Mouse (Mus musculus): ENCODE measurements at regions not wholly inside any gene's neighbourhood (a gene's known extent, or its start where the extent isn't known, plus 50 kb on each side); places are given as distances from the start of the nearest gene placed in this dataset.
A peak's percentile ranks its signal among the peaks of the same experiment; 100 is the strongest.

DNA sequence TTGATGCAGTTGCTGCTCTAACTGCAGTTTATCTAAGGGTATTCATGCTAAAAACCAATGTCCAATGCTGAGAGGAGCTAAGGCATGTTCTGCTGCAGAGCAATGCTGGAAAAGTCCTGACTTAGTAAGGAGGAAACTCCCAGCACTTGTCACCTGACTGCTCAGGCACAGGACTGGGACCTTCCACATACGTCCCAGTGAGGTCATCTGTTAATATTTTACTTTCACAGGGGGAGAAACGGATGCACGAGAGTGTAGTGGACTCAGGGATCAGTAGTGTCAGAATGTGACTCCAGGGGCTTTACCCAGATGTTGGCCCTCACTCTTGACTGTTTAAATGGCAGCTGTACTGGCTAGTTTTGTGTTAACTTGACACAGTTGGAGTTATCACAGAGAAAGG is 231.5 kb upstream of the Eef2kmt start:
- Histone ChIP-seq H3K27me3 (ENCODE audit: control insufficient read depth, insufficient read depth, low read length) (no peaks in the 10 kb centered on the region), H3K4me1 (ENCODE audit: control insufficient read depth, insufficient read depth, low read length) (no peaks in the 10 kb centered on the region), H3K4me3 (replicated peaks; ENCODE audit: low read depth, low read length) (no peak overlapping the region), H3K36me3 (ENCODE audit: control insufficient read depth, insufficient read depth, low read length) (no peaks in the 10 kb centered on the region), H3K9me3 (ENCODE audit: control insufficient read depth, low read length) (no peaks in the 10 kb centered on the region; the same call in 1 of the 2 replicates), H3K27ac (replicated peaks; ENCODE audit: low read depth, low read length) (no peak overlapping the region), H3K4me2 (ENCODE audit: low read length) (no peak overlapping the region), H3K9ac (replicated peaks; ENCODE audit: low read length) (no peak overlapping the region)
- WGBS: 78% methylated on average over 3 of the region's 3 CpGs
- ATAC-seq (ENCODE audit: low FRiP score, low TSS enrichment): no peak
- DNase-seq: no peak

DNA sequence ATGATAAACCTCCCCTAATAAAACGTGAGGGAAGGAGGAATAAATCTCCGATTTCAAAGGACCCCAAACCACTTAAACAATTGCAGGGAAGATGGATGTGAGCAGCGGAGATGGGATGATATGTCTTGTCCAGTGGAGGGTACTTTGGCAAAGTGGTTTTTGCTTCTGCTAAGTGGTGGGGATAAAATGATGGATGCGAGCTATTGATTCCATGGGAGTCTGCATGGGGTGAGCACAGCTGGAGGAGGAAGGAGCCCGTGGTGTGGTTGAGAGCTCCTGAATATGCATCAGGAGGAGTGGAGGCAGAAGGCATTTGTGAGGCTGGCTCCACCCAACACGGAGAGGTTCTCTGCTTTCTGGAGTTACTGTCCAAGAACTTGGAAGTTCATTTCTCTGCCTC is 227.6 kb upstream of the Eef2kmt start:
- ATAC-seq (ENCODE audit: low FRiP score, low TSS enrichment): no peak
- H3K4me2 ChIP-seq (ENCODE audit: low read length): no peak overlapping the region
- no peak for DNase-seq
- H3K9me3 ChIP-seq (ENCODE audit: control insufficient read depth, low read length): no peaks in the 10 kb centered on the region
- no peaks in the 10 kb centered on the region for H3K4me1 ChIP-seq (ENCODE audit: control insufficient read depth, insufficient read depth, low read length)
- H3K36me3 ChIP-seq (ENCODE audit: control insufficient read depth, insufficient read depth, low read length): no peaks in the 10 kb centered on the region
- no peak overlapping the region for H3K4me3 ChIP-seq (replicated peaks; ENCODE audit: low read depth, low read length)
- H3K9ac ChIP-seq (replicated peaks; ENCODE audit: low read length): no peak overlapping the region
- H3K27me3 ChIP-seq (ENCODE audit: control insufficient read depth, insufficient read depth, low read length): no peaks in the 10 kb centered on the region
- no peak overlapping the region for H3K27ac ChIP-seq (replicated peaks; ENCODE audit: low read depth, low read length)
- WGBS: 24% methylated on average over 6 of the region's 6 CpGs

DNA sequence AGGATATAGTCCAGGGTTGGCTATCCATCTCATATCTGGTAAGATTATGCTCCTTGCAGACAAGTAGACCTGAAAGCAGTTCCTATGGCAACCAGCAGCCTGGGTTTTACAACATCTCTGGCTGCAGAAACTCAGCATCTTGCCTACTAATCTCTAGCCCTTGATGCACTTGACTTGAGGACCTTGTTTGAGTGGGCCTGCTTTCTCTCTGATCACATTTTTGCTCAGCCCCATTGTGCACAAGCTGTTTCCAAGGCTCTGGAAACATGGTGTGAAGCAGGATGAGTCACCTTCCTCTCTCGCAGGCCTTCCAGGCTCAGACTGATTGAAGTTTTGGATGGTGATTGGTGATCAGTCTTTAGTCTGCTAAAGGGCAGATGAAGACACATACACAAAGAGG is 224.4 kb upstream of the Eef2kmt start:
- no peak for ATAC-seq (ENCODE audit: low FRiP score, low TSS enrichment)
- H3K4me2 ChIP-seq (ENCODE audit: low read length): no peak overlapping the region
- H3K36me3 ChIP-seq (ENCODE audit: control insufficient read depth, insufficient read depth, low read length): no peaks in the 10 kb centered on the region
- H3K4me3 ChIP-seq (replicated peaks; ENCODE audit: low read depth, low read length): no peak overlapping the region
- no peak overlapping the region for H3K9ac ChIP-seq (replicated peaks; ENCODE audit: low read length)
- WGBS: 93% methylated on average over 1 of the region's 1 CpGs
- H3K27me3 ChIP-seq (ENCODE audit: control insufficient read depth, insufficient read depth, low read length): no peaks in the 10 kb centered on the region
- H3K9me3 ChIP-seq (ENCODE audit: control insufficient read depth, low read length): no peaks in the 10 kb centered on the region
- peaks cover 6% of the 10 kb centered on the region for H3K4me1 ChIP-seq (ENCODE audit: control insufficient read depth, insufficient read depth, low read length)
- H3K27ac ChIP-seq (replicated peaks; ENCODE audit: low read depth, low read length): no peak overlapping the region
- DNase-seq: no peak

DNA sequence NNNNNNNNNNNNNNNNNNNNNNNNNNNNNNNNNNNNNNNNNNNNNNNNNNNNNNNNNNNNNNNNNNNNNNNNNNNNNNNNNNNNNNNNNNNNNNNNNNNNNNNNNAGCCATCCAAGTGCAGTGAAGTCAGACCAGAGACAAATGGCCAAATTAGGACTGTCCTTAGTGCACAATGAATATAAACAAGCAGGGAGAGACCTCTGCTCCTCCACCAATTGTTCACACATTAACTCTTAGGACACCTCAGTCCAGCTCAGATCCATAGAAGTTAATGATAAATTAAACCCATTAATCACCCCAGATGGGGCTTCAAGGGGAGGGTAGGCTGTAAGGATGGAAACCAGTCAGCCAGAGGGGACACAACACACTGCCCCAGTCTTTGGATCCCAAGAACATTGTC is 223.2 kb upstream of the Eef2kmt start:
- DNase-seq: no peak
- Histone ChIP-seq H3K4me1 (ENCODE audit: control insufficient read depth, insufficient read depth, low read length) (peaks cover 8% of the 10 kb centered on the region), H3K9ac (replicated peaks; ENCODE audit: low read length) (no peak overlapping the region), H3K4me3 (replicated peaks; ENCODE audit: low read depth, low read length) (no peak overlapping the region), H3K36me3 (ENCODE audit: control insufficient read depth, insufficient read depth, low read length) (no peaks in the 10 kb centered on the region), H3K9me3 (ENCODE audit: control insufficient read depth, low read length) (no peaks in the 10 kb centered on the region), H3K27ac (replicated peaks; ENCODE audit: low read depth, low read length) (no peak overlapping the region), H3K27me3 (ENCODE audit: control insufficient read depth, insufficient read depth, low read length) (no peaks in the 10 kb centered on the region), H3K4me2 (ENCODE audit: low read length) (no peak overlapping the region)
- no peak for ATAC-seq (ENCODE audit: low FRiP score, low TSS enrichment)

DNA sequence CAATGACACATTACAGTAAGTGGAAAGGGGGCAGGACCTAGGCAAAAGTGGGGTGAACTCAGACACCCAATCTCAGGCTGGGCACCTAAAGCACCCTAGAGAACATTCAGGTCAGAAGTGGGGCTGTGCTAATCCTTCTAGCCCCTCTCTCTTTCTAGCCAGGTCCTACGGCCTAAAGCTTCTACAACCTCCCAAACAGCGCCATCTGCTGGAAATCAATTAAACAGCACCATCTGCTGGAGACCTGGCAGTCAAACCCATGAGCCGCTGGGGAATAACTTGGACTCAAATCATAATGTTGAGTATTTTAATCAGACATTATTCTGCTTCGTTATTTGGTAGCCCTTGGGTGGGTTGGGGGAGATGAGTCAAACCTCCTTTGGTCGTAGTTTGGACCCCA is 215.5 kb upstream of the Eef2kmt start:
- H3K27ac ChIP-seq (replicated peaks; ENCODE audit: low read depth, low read length): no peak overlapping the region
- H3K4me1 ChIP-seq (ENCODE audit: control insufficient read depth, insufficient read depth, low read length): peaks cover 8% of the 10 kb centered on the region
- no peaks in the 10 kb centered on the region for H3K36me3 ChIP-seq (ENCODE audit: control insufficient read depth, insufficient read depth, low read length)
- peak; percentile 80 for DNase-seq
- H3K9me3 ChIP-seq (ENCODE audit: control insufficient read depth, low read length): no peaks in the 10 kb centered on the region
- WGBS: 19% methylated on average over 5 of the region's 5 CpGs
- H3K4me2 ChIP-seq (ENCODE audit: low read length): no peak overlapping the region
- no peak for ATAC-seq (ENCODE audit: low FRiP score, low TSS enrichment)
- 0 out of 2 replicates have a peak, but pooled peaks cover 5% of the 10 kb centered on the region for H3K27me3 ChIP-seq (ENCODE audit: control insufficient read depth, insufficient read depth, low read length)
- H3K9ac ChIP-seq (replicated peaks; ENCODE audit: low read length): no peak overlapping the region
- H3K4me3 ChIP-seq (replicated peaks; ENCODE audit: low read depth, low read length): no peak overlapping the region

DNA sequence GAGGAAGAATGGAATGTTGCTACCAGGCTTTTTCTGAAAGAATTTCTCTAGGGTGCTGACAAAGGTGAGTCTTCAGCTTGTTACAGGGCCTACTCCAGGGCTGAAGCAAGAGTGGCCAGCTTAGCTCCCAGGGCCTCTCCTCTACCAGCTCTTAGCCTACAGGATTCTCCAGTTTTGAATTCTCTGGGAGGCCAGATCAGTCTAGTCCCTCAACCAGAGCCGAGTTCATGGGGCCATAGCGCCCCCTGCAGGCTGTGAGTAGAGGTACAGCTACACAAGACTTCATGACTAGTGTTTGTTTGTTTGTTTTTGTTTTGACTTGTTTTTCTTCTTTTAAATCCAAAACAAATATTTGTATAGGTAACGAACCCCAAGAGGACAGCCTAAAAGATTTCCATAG is 211.8 kb upstream of the Eef2kmt start:
- 4% methylated on average over 3 of the region's 3 CpGs for WGBS
- ATAC-seq (ENCODE audit: low FRiP score, low TSS enrichment): 0 out of 2 replicates have a peak, but pooled peaks have one; percentile 48

DNA sequence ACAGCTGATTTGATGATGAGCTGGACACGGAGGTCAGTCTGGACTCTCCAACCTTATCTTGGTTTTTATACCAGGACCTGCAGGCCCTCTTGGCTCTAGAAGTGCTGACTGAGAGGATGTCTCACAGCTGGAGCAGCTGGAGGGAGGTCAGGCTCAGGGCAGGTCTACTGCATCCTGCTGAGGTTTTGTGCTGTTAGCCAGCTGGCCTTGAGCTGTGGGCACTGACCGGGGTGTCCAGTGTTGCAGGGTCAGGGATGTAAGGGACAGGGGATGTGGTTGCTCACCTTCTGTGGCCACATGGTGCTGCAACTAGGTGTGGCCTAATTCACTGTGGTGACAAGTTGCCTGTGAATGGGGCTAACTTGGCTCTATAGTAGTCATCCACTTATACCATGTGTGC is 211.0 kb upstream of the Eef2kmt start:
- WGBS: 58% methylated on average over 2 of the region's 2 CpGs
- Histone ChIP-seq H3K4me3 (replicated peaks; ENCODE audit: low read depth, low read length) (no peak overlapping the region), H3K4me1 (ENCODE audit: control insufficient read depth, insufficient read depth, low read length) (no peaks in the 10 kb centered on the region), H3K4me2 (ENCODE audit: low read length) (no peak overlapping the region), H3K27me3 (ENCODE audit: control insufficient read depth, insufficient read depth, low read length) (no peaks in the 10 kb centered on the region), H3K9ac (replicated peaks; ENCODE audit: low read length) (no peak overlapping the region), H3K36me3 (ENCODE audit: control insufficient read depth, insufficient read depth, low read length) (no peaks in the 10 kb centered on the region), H3K9me3 (ENCODE audit: control insufficient read depth, low read length) (no peaks in the 10 kb centered on the region), H3K27ac (replicated peaks; ENCODE audit: low read depth, low read length) (no peak overlapping the region)
- no peak for DNase-seq
- no peak for ATAC-seq (ENCODE audit: low FRiP score, low TSS enrichment)

More for the DNA sequence above, 211.8 kb upstream of the Eef2kmt start:
- no peak overlapping the region for H3K27ac ChIP-seq (replicated peaks; ENCODE audit: low read depth, low read length)
- H3K36me3 ChIP-seq (ENCODE audit: control insufficient read depth, insufficient read depth, low read length): no peaks in the 10 kb centered on the region
- no peaks in the 10 kb centered on the region for H3K27me3 ChIP-seq (ENCODE audit: control insufficient read depth, insufficient read depth, low read length)
- peak; percentile 83 for DNase-seq
- no peak overlapping the region for H3K9ac ChIP-seq (replicated peaks; ENCODE audit: low read length)
- no peaks in the 10 kb centered on the region for H3K4me1 ChIP-seq (ENCODE audit: control insufficient read depth, insufficient read depth, low read length)
- H3K9me3 ChIP-seq (ENCODE audit: control insufficient read depth, low read length): no peaks in the 10 kb centered on the region
- no peak overlapping the region for H3K4me3 ChIP-seq (replicated peaks; ENCODE audit: low read depth, low read length)
- H3K4me2 ChIP-seq (ENCODE audit: low read length): no peak overlapping the region

DNA sequence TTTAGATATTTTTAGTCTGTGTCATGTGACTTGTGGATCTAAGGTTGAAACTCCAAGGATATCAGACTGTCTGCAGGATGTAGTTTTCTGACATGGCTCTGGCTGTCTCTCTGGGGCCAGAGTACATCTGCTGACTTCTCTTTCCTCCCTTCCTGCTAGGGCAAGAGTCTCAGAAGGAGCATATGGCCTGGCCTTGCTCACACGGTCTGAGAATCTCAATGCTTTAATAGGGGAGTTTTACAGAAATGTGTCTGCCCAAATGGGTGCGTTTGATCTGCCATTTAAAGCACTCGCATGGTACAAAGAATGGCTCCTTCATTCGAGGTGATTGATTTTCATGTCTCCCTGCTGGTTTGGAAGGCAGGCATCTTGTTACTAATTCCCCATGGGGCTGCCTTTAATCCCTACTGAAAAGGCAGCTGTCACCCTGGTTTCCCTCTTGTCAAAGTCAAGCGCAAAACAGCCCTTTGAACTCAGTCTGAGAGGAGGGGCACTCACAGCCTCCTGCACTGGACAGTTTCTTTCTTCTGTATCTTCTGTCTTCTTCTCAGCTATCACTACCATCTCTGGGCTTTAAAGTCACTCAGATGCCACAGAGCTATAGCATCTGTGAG is 199.7 kb upstream of the Eef2kmt start:
- no peak overlapping the region for H3K4me3 ChIP-seq (replicated peaks; ENCODE audit: low read depth, low read length)
- no peak overlapping the region for H3K9ac ChIP-seq (replicated peaks; ENCODE audit: low read length)
- no peaks in the 10 kb centered on the region for H3K9me3 ChIP-seq (ENCODE audit: control insufficient read depth, low read length)
- peak; percentile 63; the same call in 1 of the 2 replicates for ATAC-seq (ENCODE audit: low FRiP score, low TSS enrichment)
- H3K4me2 ChIP-seq (ENCODE audit: low read length): no peak overlapping the region
- DNase-seq: peak; percentile 80
- no peaks in the 10 kb centered on the region for H3K36me3 ChIP-seq (ENCODE audit: control insufficient read depth, insufficient read depth, low read length)
- H3K27ac ChIP-seq (replicated peaks; ENCODE audit: low read depth, low read length): 0 out of 2 replicates have a peak overlapping the region, but pooled peaks have one; percentile 28
- peaks cover 16% of the 10 kb centered on the region for H3K4me1 ChIP-seq (ENCODE audit: control insufficient read depth, insufficient read depth, low read length)
- no peaks in the 10 kb centered on the region for H3K27me3 ChIP-seq (ENCODE audit: control insufficient read depth, insufficient read depth, low read length)
- WGBS: 4% methylated on average over 5 of the region's 5 CpGs

DNA sequence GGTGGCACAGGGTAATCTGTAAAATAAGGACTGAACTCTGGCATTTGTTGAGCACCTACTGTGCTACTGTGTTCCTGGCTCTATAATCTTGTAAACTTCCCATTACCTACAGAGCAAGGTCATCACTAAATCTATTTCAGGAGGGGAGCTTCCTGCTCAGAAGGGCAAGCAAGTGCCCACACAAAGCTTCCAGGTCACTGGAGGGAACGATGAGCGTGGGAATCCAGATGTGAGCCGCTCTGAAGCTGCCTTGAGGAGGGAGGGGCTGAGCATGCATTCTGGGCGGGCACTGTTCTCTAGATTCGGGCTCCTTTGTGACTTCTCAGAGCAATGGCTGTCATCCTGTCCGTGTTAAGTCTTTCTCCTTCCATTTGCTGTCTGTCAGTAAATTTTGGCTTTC is 198.5 kb upstream of the Eef2kmt start:
- ATAC-seq (ENCODE audit: low FRiP score, low TSS enrichment): no peak
- H3K4me2 ChIP-seq (ENCODE audit: low read length): no peak overlapping the region
- H3K27ac ChIP-seq (replicated peaks; ENCODE audit: low read depth, low read length): no peak overlapping the region
- no peak overlapping the region for H3K9ac ChIP-seq (replicated peaks; ENCODE audit: low read length)
- H3K4me1 ChIP-seq (ENCODE audit: control insufficient read depth, insufficient read depth, low read length): peaks cover 16% of the 10 kb centered on the region
- no peaks in the 10 kb centered on the region for H3K27me3 ChIP-seq (ENCODE audit: control insufficient read depth, insufficient read depth, low read length)
- H3K36me3 ChIP-seq (ENCODE audit: control insufficient read depth, insufficient read depth, low read length): no peaks in the 10 kb centered on the region
- H3K9me3 ChIP-seq (ENCODE audit: control insufficient read depth, low read length): no peaks in the 10 kb centered on the region
- no peak for DNase-seq
- H3K4me3 ChIP-seq (replicated peaks; ENCODE audit: low read depth, low read length): no peak overlapping the region
- WGBS: 7% methylated on average over 6 of the region's 6 CpGs
